Mouse (Mus musculus) forelimb bud, embryonic 11.5 days (tissue): ENCODE measurements around the gene Vps45.
"Not testable (repeated sequence)": the region's sequence is repeated elsewhere in the genome, so short reads cannot be mapped to it uniquely, and the experiment has no call there.

Experiments used
- DNase-seq: peaks from one replicate; pipeline ENCODE4 v3.0.0-alpha.2; 2012; ENCODE audit warnings: low read depth, low spot score

Vps45 gene

DNA sequence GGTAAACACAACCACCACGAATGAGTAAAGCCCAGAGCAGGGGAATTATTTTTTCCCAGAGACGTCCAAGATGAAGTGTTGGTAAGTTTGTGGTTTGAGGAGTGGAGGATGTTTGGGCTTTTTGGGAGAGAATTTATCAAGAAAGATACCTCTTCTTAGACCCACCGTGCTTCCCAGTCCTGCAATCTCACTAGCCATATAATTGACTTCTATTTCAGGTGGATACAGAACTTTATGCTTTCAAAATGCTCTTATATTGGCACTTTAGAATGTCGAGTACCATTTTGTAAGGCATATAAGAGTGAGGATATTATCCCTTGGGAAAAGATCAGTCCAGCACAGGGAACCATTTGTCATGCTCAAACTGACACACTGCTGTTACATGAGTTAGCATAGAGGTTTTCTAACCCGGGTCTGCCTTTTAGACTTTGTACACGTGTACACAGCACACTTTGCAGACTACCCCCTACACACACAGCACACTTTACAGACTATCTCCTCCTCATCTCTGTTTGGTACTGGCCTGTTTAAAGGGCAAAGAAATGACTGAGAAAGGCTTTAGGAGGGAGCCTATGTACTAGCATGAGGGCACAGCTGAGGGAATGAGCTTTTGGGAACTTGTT lies 61.7 kb downstream of the Vps45 start:
- DNase-seq, result no peak

DNA sequence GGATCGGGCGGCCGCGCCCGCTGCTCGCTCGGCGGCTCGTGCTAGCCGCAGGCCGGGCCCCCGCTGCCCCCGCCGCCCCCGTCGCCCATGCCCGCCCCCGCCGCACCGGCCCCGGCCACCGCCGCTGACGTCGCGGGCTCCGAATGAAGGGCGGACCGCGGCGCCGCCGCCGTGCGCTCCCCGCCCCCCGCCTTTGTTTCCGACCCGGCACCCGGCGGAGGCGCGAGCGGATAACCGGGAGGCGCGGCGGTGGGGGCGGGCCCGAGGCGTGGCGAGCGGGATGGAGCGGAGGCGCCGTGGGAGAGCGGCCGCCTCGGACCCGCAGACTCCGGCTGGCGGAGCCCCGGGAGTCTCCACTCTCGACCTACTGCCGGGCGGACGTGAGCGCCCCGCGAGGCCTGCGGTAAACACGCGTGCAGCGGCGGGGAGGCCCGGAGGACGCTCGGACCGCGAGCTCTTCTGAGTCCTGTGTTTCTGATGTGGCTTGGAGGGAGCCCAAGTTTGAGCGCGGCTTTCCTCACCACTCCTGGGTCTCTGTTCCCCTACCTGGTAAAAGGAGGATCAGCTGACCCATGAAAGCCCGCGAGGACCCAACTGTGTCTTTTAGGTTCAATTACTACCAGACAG lies 62.4 kb downstream of the Vps45 start, which contains the start of gene Plekho1:
Gene Plekho1 (minus strand): TSS at position 200 of the 627 bp plus-strand sequence.
- DNase-seq, result no peak

DNA sequence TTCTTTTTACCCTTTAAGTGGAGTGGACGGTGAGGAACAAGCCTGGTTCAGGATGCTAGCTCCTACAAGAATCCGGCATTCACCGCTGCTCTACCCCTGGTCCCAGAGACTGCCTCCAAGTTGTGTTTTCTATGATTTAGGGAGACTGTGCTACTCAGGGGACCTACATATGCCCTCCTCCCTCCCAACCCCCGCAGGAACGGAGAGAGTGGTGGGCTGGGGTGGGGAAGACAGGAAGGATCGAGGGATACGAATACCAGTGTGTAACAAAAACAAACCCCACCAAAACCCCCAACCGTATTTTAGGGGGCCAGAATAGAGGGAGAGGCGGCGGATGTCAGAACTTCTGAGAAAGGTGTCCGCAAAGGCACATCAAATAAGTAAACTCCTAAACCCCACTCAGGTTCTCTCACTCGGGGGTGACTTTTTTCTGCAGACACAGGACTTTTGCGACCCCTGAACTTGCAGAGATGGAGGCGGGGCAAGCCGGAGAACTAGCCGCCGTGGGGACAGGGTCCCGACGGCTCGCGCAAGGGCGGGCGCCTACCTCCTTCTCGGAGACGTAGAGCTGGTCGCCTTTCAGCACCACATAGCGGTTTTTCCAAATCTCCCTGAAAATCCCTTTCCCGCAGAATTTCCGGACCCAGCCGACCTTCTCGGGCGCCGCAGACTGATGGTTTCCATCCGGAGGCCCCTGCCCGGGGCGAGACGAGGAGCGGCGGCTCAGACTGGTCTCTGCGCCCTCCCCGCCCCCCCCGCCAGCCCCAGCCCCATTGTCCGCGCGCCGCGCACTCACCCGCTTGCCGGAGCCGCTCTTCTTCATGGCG lies 63.1 kb downstream of the Vps45 start:
- DNase-seq, result peak; percentile 54

DNA sequence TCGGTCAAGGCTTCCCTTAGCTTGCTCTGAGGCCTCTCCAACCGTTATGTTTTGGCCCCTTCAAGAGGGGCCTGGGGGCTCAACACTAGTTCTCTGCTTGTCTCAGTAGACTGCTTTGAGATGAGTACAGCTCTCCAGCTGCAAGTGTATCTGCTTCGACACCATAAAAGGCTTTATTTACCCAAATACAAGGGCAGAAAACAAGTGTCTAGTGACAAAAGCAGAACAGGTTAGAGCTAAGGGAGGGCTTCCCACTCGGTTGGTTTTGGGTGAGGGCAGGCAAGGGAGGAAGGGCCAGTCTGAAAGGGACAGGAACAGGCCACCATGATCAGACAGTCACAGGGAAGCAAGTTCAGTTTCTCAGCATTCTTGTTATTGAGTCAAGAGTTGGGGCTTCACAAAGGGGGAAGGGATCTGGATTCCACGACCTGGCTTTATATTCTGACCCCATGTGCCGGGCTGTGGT lies 63.9 kb downstream of the Vps45 start:
- no peak for DNase-seq

DNA sequence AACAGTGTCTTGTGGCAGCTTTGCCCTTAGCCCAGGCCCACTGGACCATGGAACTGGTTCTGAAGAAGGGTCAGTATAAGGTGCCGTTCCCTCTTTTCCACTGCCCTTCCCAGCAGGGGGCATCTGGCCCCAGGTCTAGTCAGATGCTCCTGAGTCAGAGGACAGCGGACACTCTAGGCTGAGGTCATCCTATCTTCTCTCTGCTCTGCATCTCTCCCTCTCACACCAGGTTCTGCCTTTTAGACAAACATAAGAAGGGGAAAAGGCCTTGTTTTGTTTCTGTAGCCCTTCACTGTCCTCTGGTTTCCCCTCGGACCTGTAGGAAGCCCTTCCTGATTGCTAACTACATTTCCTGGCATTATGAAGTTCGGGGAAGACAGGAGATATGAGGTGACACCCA lies 64.4 kb downstream of the Vps45 start:
- no peak for DNase-seq

DNA sequence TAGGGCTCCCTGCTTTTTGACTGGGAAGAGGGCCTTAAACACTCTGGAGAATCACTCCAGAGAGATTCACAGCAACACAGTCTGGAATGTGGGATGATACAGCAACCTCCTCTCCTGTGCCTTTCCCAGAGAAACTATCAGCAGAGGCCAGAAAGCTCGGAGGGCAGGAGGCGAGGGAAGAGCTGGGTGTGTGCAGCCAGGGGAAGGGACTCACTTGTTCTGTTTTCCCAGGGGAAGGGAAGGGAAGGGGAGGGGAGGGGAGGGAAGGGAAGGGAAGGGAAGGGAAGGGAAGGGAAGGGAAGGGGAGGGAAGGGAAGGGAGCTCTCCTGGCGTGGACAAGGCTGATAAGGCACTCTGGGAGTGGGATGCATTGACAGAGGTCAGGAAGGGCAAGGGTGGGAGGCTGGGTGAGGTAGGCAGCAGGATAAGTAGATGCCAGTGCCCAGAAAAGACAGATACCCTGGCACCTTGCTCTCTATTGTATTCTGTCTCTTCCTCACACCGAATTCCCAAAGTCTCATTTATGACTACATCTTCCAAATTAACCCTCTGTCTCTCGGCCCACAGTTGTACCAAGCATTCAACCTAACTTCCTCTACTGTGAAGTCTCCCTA lies 65.2 kb downstream of the Vps45 start:
- no peak for DNase-seq

DNA sequence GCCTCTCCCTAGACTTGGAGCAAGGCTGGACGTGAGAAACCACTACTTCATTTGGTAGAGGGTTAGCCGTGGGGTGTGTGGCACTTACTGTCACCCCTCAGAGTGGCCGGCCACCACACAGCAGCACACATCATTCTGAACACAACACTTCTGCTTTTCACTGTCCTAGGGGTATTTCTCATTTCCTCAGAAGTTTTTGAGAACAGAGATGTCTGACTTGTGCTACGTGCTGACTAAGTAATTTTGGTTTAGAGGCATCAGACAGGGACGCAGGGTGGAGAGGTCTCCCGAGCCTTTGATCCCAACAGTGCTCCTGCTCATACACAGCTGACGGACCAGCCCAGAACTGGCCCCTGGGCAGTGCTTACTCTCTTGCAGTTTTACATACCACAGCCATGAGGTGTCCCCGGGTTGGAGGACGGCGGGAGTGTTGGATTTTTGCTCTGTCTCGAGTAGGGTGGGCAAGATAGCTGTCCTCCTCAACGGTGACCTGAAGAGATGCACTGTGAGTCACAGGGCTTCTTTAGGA lies 67.8 kb downstream of the Vps45 start:
- no peak for DNase-seq

DNA sequence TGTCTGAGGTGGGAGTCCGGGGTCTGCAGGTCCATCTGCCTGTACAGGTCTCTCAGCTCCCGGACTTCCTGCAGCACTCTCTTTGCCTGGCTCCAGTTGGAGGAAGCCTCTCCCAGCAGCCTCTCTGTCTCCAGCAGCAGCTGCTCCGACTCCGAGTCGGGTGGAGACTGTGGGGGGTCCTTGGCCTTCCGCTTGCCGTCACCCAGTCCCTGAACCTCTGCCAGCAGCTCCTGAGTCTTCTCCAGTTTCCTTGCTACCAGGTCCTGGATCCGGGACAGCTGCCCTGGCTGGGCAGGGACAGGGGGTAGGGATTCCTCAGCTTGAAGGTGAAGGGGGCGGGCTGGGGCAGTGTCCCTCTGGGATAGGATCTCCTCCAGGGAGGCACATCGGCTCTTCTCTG lies 69.3 kb downstream of the Vps45 start:
- no peak for DNase-seq

DNA sequence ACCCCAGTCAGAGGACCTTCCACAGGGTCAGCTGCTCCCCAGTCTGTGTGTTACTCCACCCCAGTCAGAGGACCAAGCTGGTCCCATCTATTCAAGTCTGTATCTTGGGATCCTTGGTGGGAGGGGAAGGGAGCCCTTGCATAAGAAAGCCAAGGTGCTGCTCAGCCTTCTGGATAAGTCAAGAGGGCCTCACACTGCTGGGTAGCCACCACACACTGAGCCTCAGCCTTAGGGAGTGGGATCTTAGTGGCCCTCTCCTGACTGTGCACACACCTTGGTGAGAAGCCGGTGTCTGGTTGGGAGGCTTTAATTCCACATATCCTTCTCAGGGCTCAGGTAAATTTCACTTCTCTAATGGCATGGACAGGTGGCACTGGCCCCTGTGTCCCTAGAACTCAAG lies 70.1 kb downstream of the Vps45 start:
- no peak for DNase-seq

DNA sequence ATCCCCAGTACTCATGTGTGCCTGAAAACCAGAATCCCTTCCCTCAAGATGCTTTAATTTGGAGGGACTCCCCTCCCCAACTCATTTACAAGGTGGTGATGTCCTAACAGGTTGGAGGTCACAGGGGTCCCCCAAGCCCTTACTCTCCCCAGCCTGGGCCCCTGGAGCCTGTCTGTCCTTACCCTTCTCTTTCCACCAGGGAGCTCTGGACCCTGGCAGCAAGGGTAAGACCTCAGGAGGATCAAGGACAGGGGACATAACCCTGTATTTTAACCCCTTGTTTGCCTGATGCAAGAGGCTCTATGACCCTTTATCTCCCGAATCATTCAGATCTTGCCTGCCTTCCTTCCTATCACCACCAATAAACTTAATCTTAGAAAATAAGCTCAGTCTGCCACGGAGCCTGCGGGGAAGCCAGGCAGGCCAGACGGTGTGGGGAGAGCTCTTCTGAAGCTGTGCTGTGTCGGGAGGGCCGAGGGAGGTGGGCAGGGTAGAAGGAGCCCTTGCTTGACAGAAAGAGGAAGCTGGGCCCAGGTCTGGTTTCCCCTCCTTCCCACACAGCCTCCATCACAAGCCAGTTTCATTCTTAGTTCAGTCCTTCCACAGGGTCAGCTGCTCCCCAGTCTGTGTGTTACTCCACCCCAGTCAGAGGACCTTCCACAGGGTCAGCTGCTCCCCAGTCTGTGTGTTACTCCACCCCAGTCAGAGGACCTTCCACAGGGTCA lies 70.7 kb downstream of the Vps45 start:
- no peak for DNase-seq

DNA sequence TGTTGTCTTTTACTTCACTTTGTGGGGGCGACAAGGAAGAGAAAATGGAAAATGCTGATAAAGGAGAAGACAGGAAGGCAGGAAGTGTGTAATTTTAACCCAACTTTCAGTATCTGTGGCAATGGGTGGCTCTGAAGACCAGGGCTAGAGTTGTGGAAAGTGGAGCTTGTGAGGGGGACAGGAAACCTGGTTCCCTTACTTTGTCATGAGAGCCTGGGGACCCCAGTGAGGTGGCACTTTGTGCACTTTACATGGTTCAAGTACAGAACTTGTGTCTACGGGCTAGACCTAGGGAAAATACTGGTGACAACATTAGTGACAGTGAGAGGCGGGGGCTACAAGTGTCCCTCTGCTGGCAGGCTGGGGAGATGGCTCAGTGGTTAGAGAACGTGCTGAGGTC lies 71.3 kb downstream of the Vps45 start:
- DNase-seq, result no peak

DNA sequence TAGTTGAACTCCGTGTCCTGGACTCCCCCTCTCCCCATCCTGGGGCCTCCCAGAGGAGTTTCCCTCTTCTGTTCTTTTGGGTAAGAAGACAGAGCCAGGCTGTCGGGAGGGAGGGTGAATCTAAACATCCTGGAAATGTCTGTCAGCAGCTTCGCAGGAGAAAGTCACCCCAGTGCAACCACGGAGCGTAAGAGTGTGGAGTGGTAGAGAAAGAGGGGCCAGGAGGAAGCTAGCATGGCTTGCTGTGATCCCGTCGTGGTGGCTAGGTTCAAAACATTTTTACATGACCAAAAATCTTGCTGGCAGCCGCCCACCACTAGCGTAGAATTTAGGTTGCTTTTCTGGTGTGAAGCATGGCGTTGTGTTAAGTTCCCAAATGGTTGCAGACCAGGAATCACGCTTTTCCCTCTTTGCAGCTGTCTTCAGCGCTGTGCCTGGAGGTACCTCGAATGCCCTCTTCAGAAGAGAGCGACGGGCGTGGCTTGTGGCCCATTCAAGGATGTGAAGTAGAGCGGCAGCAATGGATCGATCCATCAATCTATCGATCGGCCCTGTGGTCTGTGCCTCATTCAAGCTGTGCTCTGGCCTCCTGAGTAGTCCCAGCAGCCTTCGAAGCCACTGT lies 72.2 kb downstream of the Vps45 start:
- peak; percentile 60 for DNase-seq

DNA sequence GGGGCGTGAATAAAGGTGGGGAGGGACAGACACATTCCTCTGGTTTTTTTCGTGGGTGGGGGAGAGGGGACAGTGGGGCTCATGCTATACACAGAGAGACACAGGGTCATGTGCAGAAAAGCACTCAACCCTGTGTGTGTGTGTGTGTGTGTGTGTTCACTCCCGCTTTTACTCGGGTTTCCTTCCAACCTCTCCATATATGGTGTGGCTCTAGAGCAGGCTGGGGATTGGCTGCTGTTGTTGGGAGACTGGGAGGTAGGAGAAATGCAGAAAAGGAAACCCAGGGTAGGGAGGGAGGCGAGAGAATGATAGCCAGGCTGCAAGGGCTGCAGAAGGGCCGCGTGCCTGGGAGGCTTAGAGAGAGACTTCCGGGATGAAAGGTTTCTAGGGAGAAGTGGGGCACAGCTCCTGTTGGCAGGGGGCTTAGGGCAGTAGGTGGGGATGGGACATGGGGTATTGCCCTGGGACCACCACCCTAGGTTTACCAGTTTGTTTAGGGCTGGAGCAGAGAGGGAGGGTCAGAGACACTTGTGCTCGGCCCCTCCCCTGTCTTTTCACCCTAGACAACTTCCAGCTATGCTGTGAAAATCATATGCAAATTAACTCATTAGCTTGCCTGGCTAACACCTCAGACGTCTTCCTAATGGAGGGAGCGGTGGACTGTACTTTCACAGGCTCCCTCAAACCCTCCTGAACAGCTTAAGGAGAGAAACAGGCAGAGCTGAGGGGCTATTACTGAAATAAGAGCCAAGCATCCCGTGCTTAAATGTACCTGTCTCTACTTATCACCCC lies 72.9 kb downstream of the Vps45 start:
- peak; percentile 78 for DNase-seq

DNA sequence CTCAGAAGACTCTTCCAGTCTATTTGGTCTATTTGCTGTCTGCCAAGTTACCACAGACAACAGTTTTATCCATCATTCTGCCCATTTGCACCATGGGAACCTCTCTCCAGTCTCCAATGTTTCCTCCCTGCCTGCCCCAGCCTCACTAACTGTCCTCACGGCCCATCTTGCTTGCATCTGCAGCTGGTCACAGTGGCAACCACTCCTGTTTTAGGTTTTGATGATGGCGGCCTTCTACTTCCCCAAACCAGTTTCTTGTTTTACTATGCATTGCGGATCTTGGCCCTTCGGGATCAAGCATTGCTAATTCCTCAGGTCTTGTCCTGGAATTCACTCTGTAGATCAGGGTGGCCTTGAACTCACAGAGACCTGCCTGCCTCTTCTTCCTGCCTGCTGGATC lies 76.1 kb downstream of the Vps45 start:
- DNase-seq, result no peak

DNA sequence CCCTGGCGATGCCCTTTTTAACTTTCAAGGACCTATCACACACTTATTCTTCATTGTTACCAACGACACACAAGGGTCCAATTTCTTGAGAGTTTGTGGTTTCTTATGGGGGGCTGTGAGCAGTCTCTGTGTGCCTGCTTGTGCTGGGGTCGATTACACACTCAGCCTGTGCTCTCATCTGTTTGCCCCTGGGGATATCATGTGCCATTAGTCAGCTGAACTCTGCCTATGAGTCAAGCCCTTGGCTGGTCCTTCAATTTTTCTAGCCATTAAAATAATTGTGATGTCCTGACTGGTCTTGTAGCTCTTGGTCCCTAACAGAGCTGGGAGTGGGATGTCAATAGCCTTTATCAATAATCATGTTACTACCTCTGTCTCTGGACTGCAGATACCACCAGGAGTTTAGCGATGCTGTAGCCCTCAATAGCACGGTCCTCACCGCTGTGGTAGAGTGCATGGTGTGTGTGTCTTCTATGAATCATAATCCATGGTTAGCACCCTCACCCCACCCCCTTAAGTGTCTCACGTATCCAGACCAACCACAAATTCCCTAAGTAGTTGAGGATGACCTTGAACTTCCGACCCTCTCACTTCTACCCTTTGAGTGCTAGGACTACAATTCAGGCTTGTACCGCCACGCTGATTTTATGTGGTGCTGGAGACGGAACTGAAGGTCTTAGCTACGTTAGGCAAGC lies 77.8 kb downstream of the Vps45 start:
- no peak for DNase-seq

DNA sequence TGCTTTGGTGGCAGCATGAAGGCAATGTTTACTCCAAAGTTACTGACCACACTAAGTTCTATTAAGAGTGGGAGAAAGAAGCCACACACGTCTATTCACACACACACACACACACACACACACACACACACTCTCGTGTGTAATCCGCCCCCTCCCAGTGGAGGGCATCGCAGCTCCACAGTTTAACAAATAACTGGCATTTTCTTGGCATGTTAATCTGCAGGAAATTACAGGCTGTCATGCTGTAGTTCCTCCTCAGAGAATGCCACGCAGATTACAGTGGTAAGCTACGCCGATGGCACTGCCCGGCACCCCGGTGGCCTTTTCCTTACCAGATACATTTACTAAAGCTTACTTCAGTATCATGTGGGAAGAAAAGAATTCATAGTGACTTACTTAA lies 80.0 kb downstream of the Vps45 start:
- no peak for DNase-seq

DNA sequence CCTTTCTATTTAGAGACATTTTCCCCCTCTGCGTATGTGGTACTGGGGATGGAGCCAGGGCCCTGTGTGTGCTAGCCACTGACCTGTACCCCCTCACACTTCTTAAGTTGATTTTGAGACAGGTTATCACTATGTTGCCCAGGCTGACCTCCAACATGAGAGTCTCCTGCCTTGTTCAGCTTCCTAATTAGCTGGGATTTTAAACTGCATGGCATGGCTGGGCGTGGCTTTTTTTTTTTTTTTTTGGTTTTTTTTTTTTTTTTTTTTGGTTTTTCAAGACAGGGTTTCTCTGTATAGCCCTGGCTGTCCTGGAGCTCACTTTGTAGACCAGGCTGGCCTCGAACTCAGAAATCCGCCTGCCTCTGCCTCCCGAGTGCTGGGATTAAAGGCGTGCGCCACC lies 80.7 kb downstream of the Vps45 start:
- not testable (repeated sequence) for DNase-seq

DNA sequence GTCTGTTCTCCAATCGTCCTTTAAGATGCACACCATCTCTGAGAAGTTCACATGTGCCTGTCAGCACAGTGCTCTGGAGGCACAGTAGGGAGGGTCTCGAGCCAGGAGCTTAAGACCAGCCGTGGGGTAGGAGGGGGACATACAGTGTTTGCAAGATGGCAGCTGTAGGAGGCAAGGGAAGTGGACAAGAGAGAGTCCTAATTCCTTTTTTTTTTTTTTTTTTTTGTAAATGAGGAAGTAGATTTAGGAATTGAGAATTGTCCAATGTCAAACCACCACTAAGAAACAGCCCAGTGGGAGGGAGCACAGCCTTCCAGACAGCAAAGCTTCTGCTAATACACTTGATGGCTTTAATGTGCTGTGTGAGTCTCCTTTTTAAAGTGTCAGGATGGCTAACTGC lies 81.2 kb downstream of the Vps45 start:
- DNase-seq, result no peak

DNA sequence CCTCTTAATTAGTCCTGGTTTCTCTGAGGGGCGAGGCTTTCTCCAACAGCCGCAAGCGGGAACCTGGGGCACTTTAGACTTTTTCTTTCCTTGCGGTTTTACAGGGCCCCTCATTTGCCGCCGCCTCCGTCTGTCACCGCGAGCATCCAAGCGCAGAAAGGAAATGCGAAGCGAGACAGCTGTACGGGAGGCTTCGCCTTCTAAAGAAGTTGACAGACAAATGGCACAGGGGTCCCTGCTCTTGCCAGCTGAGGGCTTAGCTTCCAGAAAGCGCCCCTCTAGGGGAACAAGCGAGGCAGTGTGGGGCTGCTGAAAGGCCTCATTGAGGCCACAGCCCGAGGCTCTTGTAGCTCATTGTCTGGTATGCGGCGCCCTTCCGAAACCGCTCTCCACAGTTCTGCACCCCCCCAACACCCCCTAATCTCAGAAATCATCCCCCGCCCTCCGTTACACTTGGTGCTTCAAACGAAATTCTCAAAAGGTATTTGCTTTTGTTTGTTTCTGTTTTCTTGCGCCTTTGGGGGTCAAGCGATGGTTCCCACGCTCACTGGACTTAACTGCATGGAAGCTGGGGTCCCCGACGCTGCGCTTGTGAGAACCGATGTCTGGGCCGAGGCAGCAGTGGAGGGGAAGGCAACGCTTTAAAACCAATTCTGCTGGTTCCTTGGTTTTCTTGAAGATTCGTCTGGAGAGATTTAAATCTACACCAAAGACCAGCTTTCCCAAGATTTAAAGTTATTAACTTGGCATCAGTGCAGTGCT lies 85.2 kb downstream of the Vps45 start:
- peak; percentile 62 for DNase-seq
